Comparison of ENCODE assay signal across 8 mouse cellular contexts in the genomic region with DNA sequence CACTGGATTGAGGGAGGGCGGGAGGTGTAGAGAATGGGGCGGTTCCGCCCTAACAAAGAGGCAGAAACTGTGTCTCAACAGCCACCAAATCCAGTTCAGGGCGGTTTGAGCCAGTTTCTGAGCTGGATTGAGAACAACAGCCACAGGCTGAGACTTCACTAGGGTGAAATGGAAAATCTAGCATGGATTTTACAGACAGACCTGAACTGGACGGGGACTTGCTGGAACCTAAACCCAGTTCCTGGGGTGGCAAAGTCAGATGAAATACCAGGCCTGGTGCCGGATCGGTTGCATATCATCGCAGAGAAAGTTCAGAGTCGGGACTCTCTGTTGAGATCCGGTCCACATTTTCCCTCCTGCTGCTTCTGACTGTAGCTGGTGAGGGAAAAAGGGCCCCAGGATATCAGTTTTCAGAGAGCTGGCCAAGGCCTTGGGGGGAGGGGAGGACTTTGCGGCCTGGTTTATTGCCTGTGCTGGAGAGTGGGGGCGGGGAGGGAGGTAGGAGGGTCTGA. TPM values are rescaled to one million over a fixed set of nuclear protein-coding genes. Genes with fewer than 3 reads are reported as not detected.
DNase-seq lines count a peak whose midpoint lies in the region; ATAC-seq and TF ChIP-seq lines count a peak whose summit lies in the region.

No protein-coding gene starts in this region.

- no peaks in the 10 kb centered on the region for H3K36me3 ChIP-seq in heart, embryonic 12.5 days
- no peaks in the 10 kb centered on the region for H3K36me3 ChIP-seq in kidney, embryonic 16.5 days (ENCODE audit: insufficient read depth, low read length)
- H3K36me3 ChIP-seq in liver, adult 2 months (ENCODE audit: control insufficient read depth, insufficient read depth, low read length) = no peaks in the 10 kb centered on the region

- DNase-seq in c-Kit-negative CD71-positive TER-119-positive erythroid progenitor cells, embryonic 14.5 days (ENCODE audit: low read depth, low spot score) = peak; percentile 98
- peak; percentile 95 for DNase-seq in fat pad, adult 2 months (ENCODE audit: extremely low read depth, low read depth, low spot score)
- DNase-seq in liver, adult 2 months (ENCODE audit: extremely low read depth, low read depth, low spot score) = peak; percentile 99
- peak; percentile 87 to 90 for DNase-seq in spleen, postnatal 4 days (ENCODE audit: low spot score in 2 of 2)

- peak; percentile 16 for ATAC-seq in CD4-positive, CD25-positive, alpha-beta regulatory T cell, adult 4 months
- ATAC-seq in heart, embryonic 12.5 days (ENCODE audit: insufficient number of reproducible peaks, low FRiP score) = peak; percentile 87
- ATAC-seq in kidney, embryonic 16.5 days (ENCODE audit: low FRiP score, low TSS enrichment) = peak; percentile 89
- peak; percentile 45 for ATAC-seq in monocyte, adult 5-6 weeks (replicated peaks; ENCODE audit: insufficient number of reproducible peaks, low FRiP score, low TSS enrichment, poor library complexity, severe bottlenecking)

- WGBS in heart, embryonic 12.5 days = 5% methylated on average over 12 of the region's 12 CpGs
- 5% methylated on average over 12 of the region's 12 CpGs for whole genome bisulfite sequencing in kidney, embryonic 16.5 days
- 6% methylated on average over 12 of the region's 12 CpGs for WGBS in liver, adult 2 months

- no peak overlapping the region for H3K4me2 ChIP-seq in heart, embryonic 12.5 days
- H3K4me2 ChIP-seq in kidney, embryonic 16.5 days (replicated peaks; ENCODE audit: low read depth, low read length) = no peak overlapping the region

- H3K27me3 ChIP-seq in heart, embryonic 12.5 days (replicated peaks) = no peaks in the 10 kb centered on the region
- no peaks in the 10 kb centered on the region for H3K27me3 ChIP-seq in kidney, embryonic 16.5 days (ENCODE audit: insufficient read depth, low read length)
- no peaks in the 10 kb centered on the region for H3K27me3 ChIP-seq in liver, adult 2 months (ENCODE audit: control insufficient read depth, insufficient read depth, low read length)

- H3K4me1 ChIP-seq in heart, embryonic 12.5 days (replicated peaks) = peaks cover 50% of the 10 kb centered on the region
- H3K4me1 ChIP-seq in kidney, embryonic 16.5 days (ENCODE audit: insufficient read depth, low read length) = peaks cover 57% of the 10 kb centered on the region
- peaks cover 31% of the 10 kb centered on the region for H3K4me1 ChIP-seq in liver, adult 2 months (ENCODE audit: control insufficient read depth, insufficient read depth, low read length)

- no peak for TF ChIP-seq CTCF in liver, adult 2 months (IDR thresholded peaks at IDR 0.05; ENCODE audit: low read depth, low read length)

- no peaks in the 10 kb centered on the region for H3K79me2 ChIP-seq in liver, adult 2 months (ENCODE audit: control insufficient read depth, insufficient read depth, low read length)

- no peaks in the 10 kb centered on the region for H3K9me3 ChIP-seq in heart, embryonic 12.5 days (replicated peaks)
- peaks cover 7% of the 10 kb centered on the region; the same call in 1 of the 2 replicates for H3K9me3 ChIP-seq in kidney, embryonic 16.5 days (ENCODE audit: low read length)

- TF ChIP-seq POLR2A in liver, adult 2 months (IDR thresholded peaks at IDR 0.05; ENCODE audit: extremely low read depth, insufficient read depth, low read length) = no peak

- peak overlapping the region; percentile 94 for H3K27ac ChIP-seq in heart, embryonic 12.5 days (ENCODE audit: poor library complexity, severe bottlenecking)
- peak overlapping the region; percentile 98 for H3K27ac ChIP-seq in kidney, embryonic 16.5 days (ENCODE audit: low read length)
- peak overlapping the region; percentile 69 for H3K27ac ChIP-seq in liver, adult 2 months (replicated peaks; ENCODE audit: insufficient read depth, low read depth, low read length)

- H3K9ac ChIP-seq in heart, embryonic 12.5 days = no peak overlapping the region
- H3K9ac ChIP-seq in kidney, embryonic 16.5 days (replicated peaks; ENCODE audit: low read length) = no peak overlapping the region
- H3K9ac ChIP-seq in liver, adult 2 months (ENCODE audit: low read depth, low read length) = no peak overlapping the region

- H3K4me3 ChIP-seq in heart, embryonic 12.5 days = no peak overlapping the region
- H3K4me3 ChIP-seq in kidney, embryonic 16.5 days (ENCODE audit: low read length) = no peak overlapping the region
- H3K4me3 ChIP-seq in liver, adult 2 months (ENCODE audit: insufficient read depth, low read depth, low read length) = no peak overlapping the region

RNA-seq across cellular contexts. Expression of a gene that starts 37.5 kb away (rescaled TPM):
- polyA plus RNA-seq in CD4-positive, CD25-positive, alpha-beta regulatory T cell, adult 4 months (2017; shearing (Covaris generic)) = 100 to 1,000 TPM in 1 of 2 experiments, 10 to 100 TPM in 1; 96.5 to 115 TPM
- polyA plus RNA-seq in heart, embryonic 12.5 days (2016; fragmentation: Nextera tagmentation; extraction: Ambion mirVana) = 51.0 and 51.5 TPM in 2 replicates
- 38.0 and 41.0 TPM in 2 replicates for polyA plus RNA-seq in kidney, embryonic 16.5 days (2015; fragmentation: Nextera tagmentation; extraction: Ambion mirVana)
- total RNA-seq in liver, adult 2 months (2014; rRNA removed) = 14.8 and 14.9 TPM in 2 replicates
- 5.1 and 5.2 TPM in 2 replicates for polyA plus RNA-seq in liver, adult 2 months (2012; rRNA removed)
- total RNA-seq in monocyte, adult 5-6 weeks (2017) = 53.5 to 127 TPM (median 61.9 TPM) in 3 replicates

RNA-seq across cellular contexts. Expression of a gene that starts 53.1 kb away (rescaled TPM):
- polyA plus RNA-seq in CD4-positive, CD25-positive, alpha-beta regulatory T cell, adult 4 months (2017; shearing (Covaris generic)) = 1 to 10 TPM; 1.1 to 1.7 TPM
- not detected in 2 replicates for polyA plus RNA-seq in heart, embryonic 12.5 days (2016; fragmentation: Nextera tagmentation; extraction: Ambion mirVana)
- 2.9 and 3.0 TPM in 2 replicates for polyA plus RNA-seq in kidney, embryonic 16.5 days (2015; fragmentation: Nextera tagmentation; extraction: Ambion mirVana)
- total RNA-seq in liver, adult 2 months (2014; rRNA removed) = not detected in 2 replicates
- 0.07 TPM in 1 of 2 replicates, not detected in the other for polyA plus RNA-seq in liver, adult 2 months (2012; rRNA removed)
- total RNA-seq in monocyte, adult 5-6 weeks (2017) = 0.75 TPM in 1 of 3 replicates, not detected in the others

Comparison
In these comparisons a context has a peak if more than half of its experiments do, and no peak if none do; other contexts are left out.
1. ATAC-seq: peak in every context shown above with its lines; median percentile 89 in kidney, embryonic 16.5 days; 87 in heart, embryonic 12.5 days; 45 in monocyte, adult 5-6 weeks; 16 in CD4-positive, CD25-positive, alpha-beta regulatory T cell, adult 4 months.